Mouse (Mus musculus) forebrain, embryonic 11.5 days (tissue): Measurements from ENCODE around the gene Fndc3b. TPM values are rescaled to one million over a fixed set of nuclear protein-coding genes. Genes with fewer than 3 reads are reported as not detected.
"Not testable (repeated sequence)": the region's sequence is repeated elsewhere in the genome, so short reads cannot be mapped to it uniquely, and the experiment has no call there.

Experiments
- ATAC-seq: fragments of 200-750 bp; cut with Nextera tagmentation; replicated peaks from 2 replicates; pipeline ENCODE4 v1.8.0; 2017; ENCODE audit warnings: moderate TSS enrichment; ENCODE audit not compliant: low FRiP score
- DNase-seq: peaks from one replicate; pipeline ENCODE4 v3.0.0-alpha.2; 2017; ENCODE audit warnings: low spot score
- H3K27ac ChIP-seq: fragments of 300-500 bp; sonication (generic); 2 replicates; pipeline ENCODE4 v1.5.1; 2014; ENCODE audit warnings: low read depth, low read length
- H3K27me3 ChIP-seq: fragments of 300-500 bp; sonication (generic); 2 replicates; pipeline ENCODE4 v1.6.1; 2014; ENCODE audit warnings: mild to moderate bottlenecking, low read length, mixed read lengths; ENCODE audit not compliant: control insufficient read depth, insufficient read depth
- H3K36me3 ChIP-seq: fragments of 300-500 bp; sonication (generic); 2 replicates; pipeline ENCODE4 v1.6.1; 2014; ENCODE audit warnings: mild to moderate bottlenecking, low read length, moderate library complexity, mixed read lengths; ENCODE audit not compliant: control insufficient read depth, insufficient read depth
- H3K4me1 ChIP-seq: fragments of 300-500 bp; sonication (generic); replicated peaks from 2 replicates; pipeline ENCODE4 v1.6.1; 2014; ENCODE audit warnings: low read length, mixed read lengths; ENCODE audit not compliant: control insufficient read depth, insufficient read depth
- H3K4me2 ChIP-seq: fragments of 300-500 bp; sonication (generic); 2 replicates; pipeline ENCODE4 v1.6.1; 2014; ENCODE audit warnings: low read depth, mild to moderate bottlenecking, low read length, moderate library complexity, mixed read lengths; ENCODE audit not compliant: severe bottlenecking
- H3K4me3 ChIP-seq: fragments of 300-500 bp; sonication (generic); 2 replicates; pipeline ENCODE4 v1.5.1; 2014; ENCODE audit warnings: low read depth, low read length
- H3K9ac ChIP-seq: fragments of 300-500 bp; sonication (generic); 2 replicates; pipeline ENCODE4 v1.6.1; 2014; ENCODE audit warnings: low read length
- H3K9me3 ChIP-seq: fragments of 300-500 bp; sonication (generic); 2 replicates; pipeline ENCODE4 v1.6.1; 2016; ENCODE audit warnings: low read length, mixed read lengths; ENCODE audit not compliant: control insufficient read depth
- WGBS: fragments of 180-500 bp; shearing (Covaris S2); extraction: QIAGEN DNeasy Blood & Tissue Kit; methylation state at CpG from one replicate; pipeline ENCODE4 v1.1.7; 2014; 5-methylcytosine and 5-hydroxymethylcytosine counted together
- polyA plus RNA-seq: library from polyadenylated mRNA; unstranded; fragments of >200 nt; fragmentation: Nextera tagmentation; extraction: Ambion mirVana; gene quantifications from 2 replicates; pipeline ENCODE4 v1.2.1, GENCODE M21; 2014

Gene Fndc3b
- polyA plus RNA-seq, 1 experiment from 2014 or later: 11.3 TPM

DNA sequence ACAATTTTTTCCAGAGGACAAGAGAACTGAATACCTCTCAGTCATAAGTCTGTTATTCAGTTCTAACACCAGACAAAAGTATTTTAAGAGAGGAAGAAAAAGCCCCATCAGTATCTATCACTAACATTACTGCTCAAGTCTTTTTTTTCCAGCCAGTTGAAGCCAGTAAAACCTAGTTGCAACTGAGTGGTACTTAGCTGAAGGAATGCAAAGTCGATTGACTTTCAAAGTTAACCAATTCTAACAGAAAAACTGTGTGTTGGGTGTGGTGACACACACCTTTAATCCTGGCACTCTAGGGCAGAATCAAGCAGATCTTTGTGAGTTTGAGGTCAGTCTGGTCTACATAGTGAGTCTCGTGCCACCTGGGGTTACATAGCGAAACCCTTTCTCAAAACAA lies 304.7 kb downstream of the Fndc3b start:
- Histone ChIP-seq H3K36me3 (no peaks in the 10 kb centered on the region), H3K9ac (no peak overlapping the region), H3K4me2 (no peak overlapping the region), H3K4me1 (no peaks in the 10 kb centered on the region), H3K9me3 (no peaks in the 10 kb centered on the region), H3K27ac (no peak overlapping the region), H3K4me3 (no peak overlapping the region), H3K27me3 (no peaks in the 10 kb centered on the region)
- ATAC-seq: no peak
- DNase-seq: no peak
- 89% methylated on average over 3 of the region's 3 CpGs for WGBS

- DNase-seq, H3K27me3 ChIP-seq, H3K9me3 ChIP-seq, H3K4me3 ChIP-seq, H3K9ac ChIP-seq, ATAC-seq, H3K27ac ChIP-seq, H3K36me3 ChIP-seq, H3K4me1 ChIP-seq, H3K4me2 ChIP-seq: not testable (repeated sequence)
- 89% methylated on average over 3 of the region's 3 CpGs for WGBS
These were observed 310.1 kb downstream of the Fndc3b start for GRCm38 (mm10) chr3:27400996-27401395.

- no peak overlapping the region for H3K4me3 ChIP-seq
- H3K27me3 ChIP-seq: no peaks in the 10 kb centered on the region
- H3K4me2 ChIP-seq: no peak overlapping the region
- no peak overlapping the region for H3K27ac ChIP-seq
- whole genome bisulfite sequencing: 81% methylated on average over 1 of the region's 1 CpGs
- DNase-seq (no peak), ATAC-seq (no peak)
- H3K4me1 ChIP-seq: no peaks in the 10 kb centered on the region
- no peaks in the 10 kb centered on the region for H3K9me3 ChIP-seq
- H3K36me3 ChIP-seq: no peaks in the 10 kb centered on the region
- no peak overlapping the region for H3K9ac ChIP-seq
These were observed 321.2 kb downstream of the Fndc3b start for GRCm38 (mm10) chr3:27389923-27390322.

- Histone ChIP-seq H3K9me3 (no peaks in the 10 kb centered on the region), H3K36me3 (no peaks in the 10 kb centered on the region), H3K4me2 (no peak overlapping the region), H3K4me3 (no peak overlapping the region), H3K27ac (no peak overlapping the region), H3K4me1 (no peaks in the 10 kb centered on the region), H3K27me3 (no peaks in the 10 kb centered on the region), H3K9ac (no peak overlapping the region)
- DNase-seq (no peak), ATAC-seq (no peak)
- WGBS: 72% methylated on average over 3 of the region's 3 CpGs
These were observed 326.3 kb downstream of the Fndc3b start for GRCm38 (mm10) chr3:27384836-27385235.

- no peak overlapping the region for H3K4me3 ChIP-seq
- 87% methylated on average over 4 of the region's 4 CpGs for WGBS
- H3K4me2 ChIP-seq: no peak overlapping the region
- H3K27ac ChIP-seq: no peak overlapping the region
- ATAC-seq: no peak
- H3K27me3 ChIP-seq: peaks cover 7% of the 10 kb centered on the region; the same call in 1 of the 2 replicates
- DNase-seq: no peak
- H3K4me1 ChIP-seq: no peaks in the 10 kb centered on the region
- H3K9me3 ChIP-seq: no peaks in the 10 kb centered on the region
- H3K9ac ChIP-seq: no peak overlapping the region
- H3K36me3 ChIP-seq: no peaks in the 10 kb centered on the region
These were observed 333.2 kb downstream of the Fndc3b start for GRCm38 (mm10) chr3:27377935-27378334.

DNA sequence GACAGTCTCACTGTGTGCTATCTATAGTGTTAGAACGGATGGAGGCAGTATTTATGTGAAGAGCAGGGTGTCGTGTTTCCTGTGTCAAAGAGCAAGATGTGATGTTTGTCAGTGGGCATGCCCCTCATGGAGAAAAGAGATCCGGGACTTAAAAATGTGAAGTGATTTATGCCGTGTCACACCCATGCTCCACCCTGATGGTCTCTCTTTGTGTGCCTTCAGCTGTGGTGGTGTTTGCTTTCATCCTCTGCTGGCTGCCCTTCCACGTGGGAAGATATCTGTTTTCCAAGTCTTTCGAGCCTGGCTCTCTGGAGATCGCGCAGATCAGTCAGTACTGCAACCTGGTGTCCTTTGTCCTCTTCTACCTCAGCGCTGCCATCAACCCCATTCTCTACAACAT lies 336.7 kb downstream of the Fndc3b start:
- no peak overlapping the region for H3K9ac ChIP-seq
- H3K36me3 ChIP-seq: no peaks in the 10 kb centered on the region
- peaks cover 38% of the 10 kb centered on the region for H3K27me3 ChIP-seq
- no peak overlapping the region for H3K27ac ChIP-seq
- no peaks in the 10 kb centered on the region for H3K9me3 ChIP-seq
- WGBS: 70% methylated on average over 9 of the region's 9 CpGs
- H3K4me1 ChIP-seq: no peaks in the 10 kb centered on the region; the same call in 1 of the 2 replicates
- H3K4me3 ChIP-seq: no peak overlapping the region
- ATAC-seq (no peak), DNase-seq (no peak)
- no peak overlapping the region for H3K4me2 ChIP-seq

GRCm38 (mm10) chr3:27371725-27372650 lies 339.1 kb downstream of the Fndc3b start:
- H3K4me2 ChIP-seq: peak overlapping the region; percentile 55
- no peak overlapping the region for H3K9ac ChIP-seq
- H3K36me3 ChIP-seq: no peaks in the 10 kb centered on the region
- H3K9me3 ChIP-seq: no peaks in the 10 kb centered on the region
- WGBS: 2% methylated on average over 76 of the region's 77 CpGs
- 0 out of 2 replicates have a peak, but pooled peaks have one; percentile 21 for ATAC-seq
- peaks cover 38% of the 10 kb centered on the region for H3K27me3 ChIP-seq
- H3K27ac ChIP-seq: no peak overlapping the region
- peak; percentile 59 for DNase-seq
- H3K4me3 ChIP-seq: peak overlapping the region; percentile 27
- H3K4me1 ChIP-seq: no peaks in the 10 kb centered on the region; the same call in 1 of the 2 replicates

- peak within 1 kb of the TSS; percentile 55 for H3K4me2 ChIP-seq
- H3K4me1 ChIP-seq: no peaks in the 10 kb centered on the region; the same call in 1 of the 2 replicates
- DNase-seq: no peak
- H3K27ac ChIP-seq: no peak within 1 kb of the TSS
- H3K9me3 ChIP-seq: no peaks in the 10 kb centered on the region
- peak within 1 kb of the TSS; percentile 27 for H3K4me3 ChIP-seq
- peaks cover 38% of the 10 kb centered on the region for H3K27me3 ChIP-seq
- no peak for ATAC-seq
- under 1% methylated on average over 19 of the region's 19 CpGs for WGBS
- H3K9ac ChIP-seq: no peak within 1 kb of the TSS
- H3K36me3 ChIP-seq: no peaks in the 10 kb centered on the region
These were observed 339.9 kb downstream of the Fndc3b start, which contains the start of gene Ghsr for GRCm38 (mm10) chr3:27371276-27371621. Ghsr (plus strand) TSS chr3:27371351.
